Mouse (Mus musculus): ENCODE results near the gene Mdc1.

GRCm38 (mm10) chr17:35833239-35833751 is 8.0 kb upstream of the Mdc1 start:
- TF ChIP-seq CTCF (IDR thresholded peaks at IDR 0.05) (no peak), EP300 (IDR thresholded peaks at IDR 0.05) (no peak)

Measured in lung, postnatal 0 days (tissue).